Mouse (Mus musculus): ENCODE measurements around the gene Keg1.
"Not testable (repeated sequence)": the region's sequence is repeated elsewhere in the genome, so short reads cannot be mapped to it uniquely, and the experiment has no call there.

Keg1 gene

DNA sequence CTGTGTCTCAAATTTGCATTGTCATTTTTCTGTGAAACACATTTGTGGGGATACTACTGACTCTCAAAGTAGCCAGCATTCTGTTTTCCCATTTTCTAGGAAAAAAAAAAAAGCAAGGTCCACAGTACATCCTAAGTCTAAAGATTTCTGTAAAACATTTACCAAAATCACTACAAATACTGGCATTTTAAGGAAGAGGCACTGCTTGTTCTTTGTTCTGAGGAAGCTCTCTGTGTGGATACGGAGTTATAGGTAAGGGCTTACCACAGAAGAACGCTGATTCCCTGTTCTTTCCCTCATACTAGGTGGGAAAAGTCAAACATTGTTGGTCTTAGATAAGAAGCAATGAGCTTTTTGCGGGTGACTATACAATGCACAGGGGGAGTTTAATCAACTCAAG, at the start of gene Keg1:
Keg1 (plus strand) TSS at position 197 of the 400 bp plus-strand sequence.
- no peak for DNase-seq (ENCODE audit: low read depth, low spot score)

DNA sequence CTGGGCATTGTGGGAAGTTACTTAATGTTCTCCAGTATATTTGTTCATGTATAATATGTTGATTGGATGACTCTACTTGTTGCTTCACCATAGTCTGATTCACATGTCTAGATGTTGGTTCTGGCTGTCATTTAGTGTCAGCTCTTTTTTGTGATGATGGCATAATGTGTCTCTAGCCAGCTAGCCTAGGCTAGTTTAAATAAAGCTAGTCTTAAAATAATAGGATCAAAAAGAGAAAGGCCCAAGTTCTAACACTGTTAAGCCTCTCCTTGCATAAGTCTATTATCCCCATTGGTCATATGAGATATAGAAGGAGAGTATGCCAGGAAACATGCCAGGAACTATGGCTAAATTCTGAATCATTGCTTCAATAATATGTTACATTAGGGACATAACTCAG, 46.1 kb upstream of the Keg1 start:
- DNase-seq (ENCODE audit: low read depth, low spot score) = no peak

DNA sequence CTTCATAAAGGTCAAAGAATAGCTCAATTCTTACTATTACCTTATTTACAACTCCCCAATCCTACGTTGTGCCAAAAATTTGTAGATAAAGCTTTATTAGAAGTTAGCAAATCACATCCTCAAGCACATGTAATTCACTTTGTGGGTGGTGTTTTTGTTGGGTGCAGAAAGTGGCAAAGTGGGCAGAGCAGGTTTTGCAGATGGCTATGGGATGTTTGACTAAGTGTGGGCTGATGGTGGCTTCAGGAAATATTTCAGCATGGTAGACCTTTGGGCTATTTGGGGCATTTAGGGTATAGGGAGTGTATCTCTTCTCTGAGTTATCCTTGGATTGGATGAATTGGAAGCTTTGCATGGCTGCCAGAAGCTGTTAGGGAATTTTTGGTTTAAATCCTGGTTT, 29.4 kb upstream of the Keg1 start:
- DNase-seq (ENCODE audit: low read depth, low spot score) = no peak

DNA sequence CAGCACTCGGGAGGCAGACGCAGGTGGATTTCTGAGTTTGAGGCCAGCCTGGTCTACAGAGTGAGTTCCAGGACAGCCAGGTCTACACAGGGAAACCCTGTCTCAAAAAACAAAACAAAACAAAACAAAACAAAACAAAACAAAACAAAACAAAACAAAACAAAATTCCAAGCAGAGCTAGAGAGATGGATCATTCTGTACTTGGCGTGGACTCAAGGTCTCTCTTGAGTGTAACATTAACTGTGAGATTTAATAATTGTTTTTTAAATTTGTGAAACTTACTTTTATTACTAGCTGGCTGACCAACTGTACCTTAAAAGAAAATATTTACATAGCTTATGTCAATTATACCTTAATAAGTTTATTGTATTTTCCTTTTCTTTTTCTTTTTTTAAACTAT, 27.0 kb upstream of the Keg1 start:
- DNase-seq (ENCODE audit: low read depth, low spot score) = not testable (repeated sequence)

DNA sequence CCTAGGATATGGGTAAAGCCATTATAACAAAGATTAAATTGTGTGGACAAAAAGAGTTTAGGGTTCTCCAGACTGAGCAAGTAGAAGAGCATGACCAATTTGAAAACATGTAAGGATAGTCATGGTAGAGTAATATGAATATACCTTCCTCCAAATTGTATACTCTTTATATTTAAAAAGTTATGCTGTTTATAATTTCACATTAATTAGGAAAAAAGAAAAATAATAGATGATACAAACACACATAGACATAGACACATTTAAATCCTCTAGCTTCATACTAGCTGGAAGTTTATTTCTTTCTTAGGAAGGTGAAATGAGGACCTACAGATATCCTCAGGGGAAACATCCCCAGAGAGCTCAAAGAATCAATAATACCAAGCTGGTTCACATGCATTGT, 25.4 kb upstream of the Keg1 start, which contains the start of gene Olfr1442:
Olfr1442 (plus strand) TSS at position 301 of the 400 bp plus-strand sequence.
- DNase-seq (ENCODE audit: low read depth, low spot score) = no peak

DNA sequence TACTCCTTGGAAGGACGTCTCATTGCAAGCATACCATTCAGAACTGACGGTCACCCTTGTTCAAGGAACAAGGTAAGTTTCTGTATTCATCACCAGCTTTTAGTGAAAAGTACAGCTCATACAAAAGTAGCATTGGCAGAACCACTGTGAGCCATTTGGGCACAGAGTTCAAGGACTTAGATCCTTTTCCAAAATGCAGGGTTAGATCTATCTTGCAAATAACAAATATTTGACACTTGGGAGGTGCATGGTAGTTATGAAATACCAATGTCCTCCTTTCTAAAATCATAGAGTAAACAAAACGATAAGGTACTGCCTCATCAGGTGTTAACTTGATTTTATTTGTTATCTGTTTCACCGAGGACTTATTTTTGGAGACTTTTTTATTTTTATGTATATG, 24.5 kb upstream of the Keg1 start:
- no peak for DNase-seq (ENCODE audit: low read depth, low spot score)

DNA sequence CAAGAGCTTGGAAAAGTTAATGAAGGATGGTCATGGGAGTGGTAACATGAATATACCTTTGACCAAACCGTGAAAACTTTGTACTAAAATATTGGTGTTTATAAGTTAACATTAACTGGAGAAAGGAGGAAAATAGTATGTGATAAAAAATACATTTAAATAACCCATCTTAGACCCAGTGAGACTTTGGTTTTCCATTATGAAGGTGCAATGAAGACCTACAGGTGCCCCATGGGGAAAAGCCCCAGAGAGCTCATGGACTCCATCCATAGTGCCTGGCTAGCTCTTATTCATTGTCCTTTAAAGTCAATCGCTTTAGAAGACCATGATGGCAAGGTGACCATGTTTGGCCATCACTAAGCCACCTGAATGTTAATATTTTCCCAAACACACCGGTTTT, 17.8 kb upstream of the Keg1 start, which contains the start of gene Olfr1443:
Olfr1443 (plus strand) TSS at position 301 of the 400 bp plus-strand sequence.
- no peak for DNase-seq (ENCODE audit: low read depth, low spot score)

DNA sequence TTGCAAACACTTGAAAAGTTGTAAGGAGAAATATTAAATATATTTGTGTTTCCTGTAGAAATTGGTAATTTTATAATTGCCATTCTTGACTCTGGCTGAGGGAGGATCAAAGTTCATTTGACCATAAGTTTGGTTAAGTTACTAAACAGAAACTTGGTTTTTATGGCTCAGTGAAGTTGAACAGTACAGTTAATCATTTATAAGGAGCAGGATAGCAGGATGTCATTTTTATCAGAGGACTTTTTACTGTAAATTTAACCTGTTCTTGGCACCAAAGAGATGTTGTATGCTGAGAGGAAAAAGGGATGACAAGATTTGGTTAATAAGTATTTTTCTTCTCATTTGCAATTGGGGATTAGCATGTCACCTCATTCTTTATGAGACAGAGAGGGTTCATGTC, 10.9 kb upstream of the Keg1 start:
- DNase-seq (ENCODE audit: low read depth, low spot score) = no peak

DNA sequence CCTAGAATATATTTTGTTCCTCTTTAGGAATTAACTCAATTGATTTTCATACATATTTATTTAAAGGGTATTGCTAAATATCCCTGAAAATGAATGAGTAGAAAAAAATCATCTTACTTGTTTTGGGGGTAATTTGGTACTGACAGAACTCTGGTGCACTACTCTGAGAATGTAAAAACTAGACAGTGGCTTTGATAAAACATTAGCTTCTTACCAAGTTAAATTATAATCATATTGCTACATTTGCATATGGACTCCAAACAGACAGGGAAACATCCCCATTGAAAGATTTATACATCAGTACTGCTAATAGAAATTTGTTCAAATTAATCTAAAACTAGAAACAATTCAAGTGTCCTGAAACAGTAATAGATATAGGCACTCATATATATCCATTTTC, 10.4 kb upstream of the Keg1 start:
- DNase-seq (ENCODE audit: low read depth, low spot score) = no peak

DNA sequence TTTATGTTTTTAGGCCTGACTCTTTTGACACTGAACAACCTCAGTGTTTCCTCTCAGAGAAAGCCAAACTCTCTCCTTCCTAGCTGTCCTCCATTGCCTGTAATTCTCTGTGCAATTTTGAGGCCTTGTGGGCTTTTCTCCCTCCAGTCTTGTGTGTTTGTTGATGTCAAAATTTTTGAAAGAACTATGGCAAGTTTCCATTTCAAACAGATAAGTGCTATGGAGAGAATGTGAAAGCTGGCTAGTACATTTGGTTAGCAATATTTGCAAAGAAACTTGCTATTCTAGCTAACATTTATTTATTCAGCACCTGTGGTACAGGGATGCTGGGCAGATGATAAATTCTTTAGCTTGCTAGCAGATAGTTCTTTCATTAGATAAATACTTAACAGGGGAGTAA, 635 bp downstream of the Keg1 start:
- no peak for DNase-seq (ENCODE audit: low read depth, low spot score)

DNA sequence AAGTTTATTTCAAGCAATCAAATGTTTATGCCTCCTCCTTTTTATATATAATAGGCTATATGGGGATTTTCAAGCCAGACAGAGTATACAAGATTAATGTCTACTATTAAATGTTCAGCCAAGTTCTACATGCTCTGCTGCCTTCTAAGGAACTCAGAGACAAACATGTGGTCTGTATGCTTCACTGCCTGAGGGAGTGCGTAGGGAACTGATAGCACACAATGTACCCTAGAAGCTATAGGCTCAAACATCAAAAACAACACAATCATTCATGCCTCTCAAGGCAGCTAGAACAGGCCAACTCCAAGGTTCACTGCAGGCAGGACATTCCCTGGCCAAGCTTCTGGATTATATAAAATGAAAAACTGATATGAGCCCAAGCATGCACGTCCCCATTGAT, 12.9 kb downstream of the Keg1 start:
- no peak for DNase-seq (ENCODE audit: low read depth, low spot score)

DNA sequence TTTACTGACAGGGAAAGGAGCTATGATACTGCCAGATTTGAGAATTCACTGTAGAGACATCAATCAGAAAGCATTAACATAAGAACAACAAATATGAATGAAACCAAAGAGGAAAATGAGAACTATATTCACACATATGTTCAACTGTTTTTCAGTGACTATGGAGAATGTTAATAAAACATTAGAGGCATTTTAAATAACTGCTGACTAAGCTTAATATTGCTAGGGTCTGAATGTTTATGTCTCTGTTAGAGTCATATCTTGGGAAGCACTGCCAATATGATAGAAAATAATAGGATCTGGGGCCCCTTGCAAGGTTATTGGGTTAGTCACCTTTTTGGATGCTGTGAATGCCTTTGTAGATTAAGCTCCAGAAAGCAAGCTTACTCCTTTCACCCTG, 13.4 kb downstream of the Keg1 start:
- no peak for DNase-seq (ENCODE audit: low read depth, low spot score)

DNA sequence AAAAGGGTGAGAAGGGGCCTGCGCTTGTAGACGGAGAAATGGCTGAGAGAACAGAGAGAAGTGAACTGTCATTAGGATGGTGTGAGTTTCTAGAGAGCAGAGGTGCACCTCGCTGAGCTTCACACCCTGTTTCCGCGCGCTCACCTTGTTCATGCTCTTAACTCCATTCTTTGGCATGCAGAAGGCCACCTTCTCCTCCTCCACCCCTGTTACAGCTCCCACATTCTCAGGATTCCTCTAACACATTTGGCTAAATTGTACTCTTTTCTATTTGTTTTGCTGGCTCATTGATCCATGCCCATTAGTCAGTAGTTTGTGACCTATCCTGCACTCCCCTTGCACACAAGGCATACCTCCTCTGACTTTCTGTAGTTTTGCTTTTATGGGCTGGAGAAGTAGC, 23.6 kb downstream of the Keg1 start:
- DNase-seq (ENCODE audit: low read depth, low spot score) = peak; percentile 17

DNA sequence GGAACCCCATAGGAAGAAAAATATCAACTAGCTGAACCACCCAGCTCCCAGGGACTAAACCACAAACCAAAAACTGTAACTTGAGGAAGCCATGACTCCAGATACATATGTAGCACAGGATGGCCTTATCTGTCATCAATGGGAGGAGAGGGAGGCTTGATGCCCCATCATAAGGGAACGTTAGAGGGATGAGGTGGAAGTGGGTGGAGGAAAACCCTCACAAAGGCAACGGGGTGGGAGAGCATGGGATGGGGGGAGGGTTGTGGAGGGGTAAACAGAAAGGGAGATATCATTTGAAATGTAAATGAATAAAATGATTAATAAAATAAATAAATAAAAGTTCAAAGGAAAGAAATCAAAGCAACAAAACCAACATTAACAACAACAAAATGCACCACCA, 24.9 kb downstream of the Keg1 start:
- DNase-seq (ENCODE audit: low read depth, low spot score) = no peak

DNA sequence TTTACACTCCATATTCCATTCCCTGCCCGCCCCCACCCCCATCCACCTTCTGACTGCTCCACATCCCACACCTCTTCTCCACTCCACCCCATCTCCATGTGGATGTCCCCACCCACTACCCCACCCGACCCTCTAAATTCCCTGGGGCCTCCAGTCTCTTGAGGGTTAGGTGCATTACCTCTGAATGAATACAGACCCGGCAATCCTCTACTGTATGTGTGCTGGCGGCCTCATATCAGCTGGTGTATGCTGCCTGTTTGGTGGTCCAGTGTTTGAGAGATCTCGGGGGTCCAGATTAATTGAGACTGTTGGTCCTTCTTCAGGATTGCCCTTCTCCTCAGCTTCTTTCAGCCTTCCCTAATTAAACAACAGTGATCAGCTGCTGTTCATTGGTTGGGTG, 25.3 kb downstream of the Keg1 start:
- not testable (repeated sequence) for DNase-seq (ENCODE audit: low read depth, low spot score)

DNA sequence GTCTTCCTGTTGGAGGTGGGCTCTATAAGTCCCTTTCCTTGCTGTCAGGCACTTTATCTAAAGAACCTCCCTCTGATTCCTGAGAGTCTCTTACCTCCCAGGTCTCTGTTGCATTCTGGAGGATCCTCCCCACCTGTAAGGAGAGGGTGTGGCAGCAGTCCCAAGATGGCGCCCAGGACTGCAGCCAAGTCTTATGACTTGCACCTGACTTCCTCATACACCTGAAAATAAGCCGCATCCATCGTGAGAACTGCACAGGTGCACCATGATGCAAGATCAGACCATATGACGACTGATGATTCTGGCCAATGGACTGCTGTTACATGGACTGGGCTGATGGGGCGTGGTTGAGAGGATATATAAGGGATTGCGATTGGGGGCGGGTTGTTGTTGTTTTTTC, 26.0 kb downstream of the Keg1 start:
- DNase-seq (ENCODE audit: low read depth, low spot score) = not testable (repeated sequence)

DNA sequence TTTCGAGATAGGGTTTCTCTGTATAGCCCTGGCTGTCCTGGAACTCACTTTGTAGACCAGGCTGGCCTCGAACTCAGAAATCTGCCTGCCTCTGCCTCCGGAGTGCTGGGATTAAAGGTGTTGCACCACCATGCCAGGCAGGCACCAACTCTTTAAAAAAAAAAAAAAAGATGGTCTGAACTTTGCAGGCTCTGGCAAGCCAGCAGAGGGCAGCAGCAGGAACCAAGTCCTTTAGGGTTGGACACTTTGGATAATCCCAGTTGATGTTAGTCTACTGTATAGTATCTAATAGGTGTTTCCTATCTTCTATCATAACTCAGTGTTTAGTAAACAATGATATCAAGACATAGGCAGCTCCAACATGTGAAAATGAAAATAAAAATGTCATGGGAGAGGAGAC, 26.7 kb downstream of the Keg1 start:
- peak; percentile 39 for DNase-seq (ENCODE audit: low read depth, low spot score)

DNA sequence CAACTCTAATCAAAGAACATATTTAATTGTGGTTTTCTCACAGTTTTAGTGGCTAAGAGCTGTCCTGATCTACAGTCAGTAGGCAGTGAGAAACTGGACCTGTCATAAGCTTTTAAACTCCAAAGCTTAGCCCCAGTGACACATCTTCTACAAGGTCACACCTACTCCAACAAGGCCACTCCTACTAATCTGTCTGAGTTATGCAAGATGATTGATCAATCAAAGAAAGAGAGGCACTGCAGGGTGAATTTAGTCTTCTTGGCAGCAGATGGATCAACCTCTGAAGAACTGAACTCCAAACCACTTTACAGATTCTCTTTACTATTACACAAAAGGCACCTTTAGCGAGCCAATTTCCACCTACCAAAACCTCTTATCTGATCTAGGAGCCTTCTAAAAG, 30.3 kb downstream of the Keg1 start:
- no peak for DNase-seq (ENCODE audit: low read depth, low spot score)

DNA sequence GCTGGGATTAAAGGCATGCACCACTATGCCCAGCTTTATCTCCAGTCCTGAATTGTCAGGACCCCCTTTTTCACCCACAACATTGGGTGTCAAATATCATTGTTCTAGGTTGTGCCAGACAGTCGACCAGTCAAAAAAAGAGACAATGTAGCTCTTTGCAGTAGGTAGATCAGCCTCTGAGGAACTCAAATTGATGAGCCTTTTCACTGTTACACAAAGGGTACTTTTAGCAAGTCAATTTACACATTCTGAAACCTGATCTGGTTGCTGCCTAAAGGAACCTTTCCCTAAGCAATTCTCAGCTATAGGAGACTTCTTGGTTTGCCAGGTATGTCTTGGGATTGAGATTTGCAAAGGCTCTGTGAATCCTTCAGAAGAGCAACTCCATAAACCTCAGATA, 35.5 kb downstream of the Keg1 start:
- peak; percentile 75 for DNase-seq (ENCODE audit: low read depth, low spot score)

DNA sequence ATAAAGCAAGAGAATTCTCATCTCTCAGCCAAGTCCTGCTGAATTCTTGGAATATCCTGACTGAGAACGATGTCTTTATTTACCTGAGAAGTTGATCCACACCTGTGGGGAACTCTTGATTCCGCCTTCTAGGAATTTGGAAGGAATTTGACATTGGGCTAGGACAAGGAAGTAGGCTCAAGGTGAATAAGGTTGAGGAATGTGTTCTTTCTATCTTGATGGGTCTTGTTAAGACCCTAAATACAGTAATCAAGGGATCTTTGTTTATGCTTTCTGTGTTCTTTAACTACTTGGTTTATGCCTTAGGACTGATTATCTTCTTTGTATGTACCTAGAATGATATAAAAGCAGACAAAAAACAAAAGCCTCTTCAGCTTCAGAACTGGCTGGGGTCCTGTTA, 36.4 kb downstream of the Keg1 start:
- DNase-seq (ENCODE audit: low read depth, low spot score) = peak; percentile 83

DNA sequence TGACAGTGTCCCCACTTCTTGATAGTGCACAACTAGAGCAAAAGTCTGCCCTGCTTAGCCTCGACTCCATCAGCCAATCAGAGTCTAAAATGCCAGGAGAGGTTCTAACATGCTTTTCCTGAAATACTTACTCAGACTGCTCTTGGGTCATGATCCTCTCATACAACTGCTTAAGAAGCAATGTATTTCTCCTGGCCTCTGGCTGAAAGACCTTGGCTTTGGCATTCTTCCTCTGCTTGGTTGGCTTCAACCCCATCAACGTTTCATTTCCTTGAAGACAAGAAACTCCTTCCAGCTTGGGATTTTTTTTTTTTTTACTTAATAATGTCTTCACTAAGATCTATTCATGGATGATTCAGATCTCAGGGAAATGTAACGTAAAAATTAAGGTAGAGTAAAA, 60.7 kb downstream of the Keg1 start:
- DNase-seq (ENCODE audit: low read depth, low spot score) = no peak

DNA sequence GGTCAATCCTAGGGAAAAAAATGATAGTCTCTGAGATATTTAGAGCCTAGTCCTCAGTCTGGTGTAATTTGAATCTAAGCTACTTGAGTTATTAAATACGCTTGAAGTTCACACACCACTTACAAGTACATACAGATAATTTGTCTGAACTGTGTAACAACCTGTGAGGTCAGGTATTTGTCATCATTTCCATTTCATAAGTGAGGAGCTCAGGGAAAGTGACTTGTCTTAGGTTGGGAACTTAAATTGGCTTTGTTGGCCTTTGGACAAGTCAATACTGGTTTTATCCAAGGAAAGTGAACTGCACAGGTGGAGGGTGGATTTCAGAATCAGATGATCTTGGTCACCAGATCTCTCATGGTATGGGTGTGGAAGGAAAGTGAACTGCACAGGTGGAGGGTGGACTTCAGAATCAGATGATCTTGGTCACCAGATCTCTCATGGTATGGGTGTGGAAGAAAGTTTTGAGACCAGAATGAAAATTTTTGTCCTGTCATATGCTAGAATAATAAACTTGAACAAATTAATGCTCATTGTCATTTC, 63.4 kb downstream of the Keg1 start:
- DNase-seq (ENCODE audit: low read depth, low spot score) = no peak

DNA sequence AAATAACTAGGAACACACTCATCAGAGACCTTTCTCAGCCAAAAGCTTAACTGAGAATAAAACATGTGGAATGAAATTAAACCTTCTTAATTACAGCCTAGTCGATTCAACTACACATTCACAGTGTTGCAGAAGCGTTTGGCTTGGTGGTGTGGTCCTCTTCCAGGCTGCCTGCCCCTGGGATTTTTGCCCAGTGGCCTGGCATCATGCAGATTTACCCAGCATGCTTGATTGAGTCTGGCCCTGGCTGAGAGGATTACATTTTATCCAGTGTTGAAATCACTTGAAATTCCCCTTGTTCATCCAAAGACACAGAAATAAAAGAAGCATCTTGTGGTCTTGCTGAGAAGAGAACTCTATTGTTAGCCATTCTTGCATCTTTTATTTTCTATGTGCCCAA, 64.1 kb downstream of the Keg1 start:
- DNase-seq (ENCODE audit: low read depth, low spot score) = no peak
